In the genomic region with DNA sequence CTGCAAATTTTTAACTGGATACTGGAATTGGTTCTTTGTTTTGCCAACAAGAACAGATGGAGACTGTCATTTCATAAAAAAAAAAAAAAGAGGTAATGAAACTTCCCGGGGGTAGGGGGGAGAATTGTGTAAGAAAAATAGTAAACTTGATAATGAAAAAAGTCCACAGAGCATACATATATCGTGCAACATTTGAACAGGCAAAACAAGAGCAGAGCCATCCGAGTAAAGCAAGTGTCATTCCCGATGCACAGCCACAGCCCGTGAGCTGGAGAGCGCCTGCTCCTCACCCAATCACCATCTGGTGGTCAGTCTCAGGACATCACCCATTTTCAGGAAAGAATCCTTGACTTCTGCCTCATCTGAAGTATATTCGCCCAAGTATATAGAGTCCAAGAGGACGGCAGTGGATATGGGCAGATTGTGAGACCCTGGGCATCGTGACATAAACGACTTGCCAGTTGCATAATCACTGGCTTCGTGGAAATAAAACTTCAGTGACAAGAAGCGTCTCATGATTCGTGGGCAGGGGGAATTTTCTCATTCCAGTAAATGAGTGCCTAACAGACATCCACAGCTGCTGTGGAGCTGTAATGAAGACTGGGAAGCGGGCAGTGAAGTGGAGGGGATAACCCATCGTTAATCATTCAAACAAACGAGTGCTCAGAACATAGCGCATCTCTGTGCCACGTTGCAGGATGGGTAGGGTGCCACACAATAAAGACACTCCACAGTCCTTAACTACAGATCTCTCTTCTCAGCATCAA, we compare ENCODE assay signal across 12 mouse cellular contexts. TPM values are rescaled to one million over a fixed set of nuclear protein-coding genes. Genes with fewer than 3 reads are reported as not detected.
DNase-seq lines count a peak whose midpoint lies in the region; ATAC-seq and TF ChIP-seq lines count a peak whose summit lies in the region.
"Had no signal": no experiment of that assay in that cellular context is flagged by ENCODE, and none has a peak within 500 bp of the region (broad histone marks: within the 10 kb centered on the region; RNA-seq: fewer than 3 reads in every experiment).

No protein-coding gene starts in this region.

- no peaks in the 10 kb centered on the region for H3K36me3 ChIP-seq in heart, embryonic 11.5 days (ENCODE audit: control insufficient read depth, insufficient read depth, low read length)
- no peaks in the 10 kb centered on the region for H3K36me3 ChIP-seq in midbrain, postnatal 0 days (ENCODE audit: insufficient read depth, low read length)
- no peaks in the 10 kb centered on the region for H3K36me3 ChIP-seq in midbrain, embryonic 15.5 days (replicated peaks)
- no peaks in the 10 kb centered on the region for H3K36me3 ChIP-seq in limb, embryonic 12.5 days
- H3K36me3 ChIP-seq in stomach, postnatal 0 days (ENCODE audit: control insufficient read depth, insufficient read depth, low read length) = no peaks in the 10 kb centered on the region
- H3K36me3 ChIP-seq: heart, embryonic 13.5 days had no signal

- H3K27ac ChIP-seq in heart, embryonic 11.5 days (ENCODE audit: low read depth, low read length) = no peak overlapping the region
- no peak overlapping the region for H3K27ac ChIP-seq in midbrain, postnatal 0 days (ENCODE audit: low read depth, low read length)
- H3K27ac ChIP-seq in midbrain, embryonic 15.5 days = no peak overlapping the region
- no peak overlapping the region for H3K27ac ChIP-seq in limb, embryonic 12.5 days
- H3K27ac ChIP-seq in stomach, postnatal 0 days (replicated peaks) = peak overlapping the region; percentile 35; the same call in 1 of the 2 replicates
- H3K27ac ChIP-seq: heart, embryonic 13.5 days had no signal

- DNase-seq in heart, postnatal 10 days = peak; percentile 18 to 22
- DNase-seq in midbrain, postnatal 0 days (ENCODE audit: low spot score) = no peak
- no peak for DNase-seq in stomach, postnatal 0 days (ENCODE audit: low spot score)
- no peak for DNase-seq in urinary bladder, postnatal 10 days (ENCODE audit: low spot score)
- DNase-seq: kidney, adult 8-10 months; retina, postnatal 1 day had no signal

- no peaks in the 10 kb centered on the region for H3K27me3 ChIP-seq in heart, embryonic 11.5 days (ENCODE audit: control insufficient read depth, insufficient read depth, low read length)
- H3K27me3 ChIP-seq in midbrain, postnatal 0 days (ENCODE audit: insufficient read depth, low read length) = no peaks in the 10 kb centered on the region
- no peaks in the 10 kb centered on the region for H3K27me3 ChIP-seq in midbrain, embryonic 15.5 days (replicated peaks)
- H3K27me3 ChIP-seq in limb, embryonic 12.5 days = no peaks in the 10 kb centered on the region
- no peaks in the 10 kb centered on the region for H3K27me3 ChIP-seq in stomach, postnatal 0 days (ENCODE audit: control insufficient read depth, insufficient read depth, low read length)
- H3K27me3 ChIP-seq: heart, embryonic 13.5 days had no signal

- 81% methylated on average over 18 of the region's 18 CpGs for WGBS in heart, embryonic 11.5 days (ENCODE audit: insufficient replicate concordance)
- 88% methylated on average over 18 of the region's 18 CpGs for WGBS in midbrain, postnatal 0 days
- 85% methylated on average over 18 of the region's 18 CpGs for WGBS in midbrain, embryonic 15.5 days
- 75% methylated on average over 18 of the region's 18 CpGs for WGBS in limb, embryonic 12.5 days
- WGBS in stomach, postnatal 0 days = 59% methylated on average over 18 of the region's 18 CpGs

- TF ChIP-seq CTCF in midbrain, postnatal 0 days (IDR thresholded peaks at IDR 0.05) = peak; percentile 14; the same call in 1 of the 2 replicates
- peak; percentile 63 for TF ChIP-seq CTCF in stomach, postnatal 0 days (IDR thresholded peaks at IDR 0.05; ENCODE audit: low read depth)

- H3K4me2 ChIP-seq in heart, embryonic 11.5 days = no peak overlapping the region
- H3K4me2 ChIP-seq in midbrain, postnatal 0 days (ENCODE audit: low read depth, low read length, poor library complexity, severe bottlenecking) = no peak overlapping the region
- H3K4me2 ChIP-seq in midbrain, embryonic 15.5 days = no peak overlapping the region
- H3K4me2 ChIP-seq in limb, embryonic 12.5 days = no peak overlapping the region
- H3K4me2 ChIP-seq in stomach, postnatal 0 days (replicated peaks; ENCODE audit: low read depth) = no peak overlapping the region
- H3K4me2 ChIP-seq: heart, embryonic 13.5 days had no signal

- intact Hi-C loops in heart, postnatal 10 days (cut with DNase I) = no loop called here

- H3K4me3 ChIP-seq in heart, embryonic 11.5 days (ENCODE audit: low read depth, low read length) = no peak overlapping the region
- H3K4me3 ChIP-seq in midbrain, postnatal 0 days (ENCODE audit: low read depth, low read length) = no peak overlapping the region
- no peak overlapping the region for H3K4me3 ChIP-seq in midbrain, embryonic 15.5 days
- H3K4me3 ChIP-seq in limb, embryonic 12.5 days (replicated peaks) = no peak overlapping the region
- no peak overlapping the region for H3K4me3 ChIP-seq in stomach, postnatal 0 days (ENCODE audit: low read depth, low read length)
- H3K4me3 ChIP-seq: heart, embryonic 13.5 days had no signal

- no peak overlapping the region for H3K9ac ChIP-seq in heart, embryonic 11.5 days (ENCODE audit: low read depth, low read length)
- no peak overlapping the region for H3K9ac ChIP-seq in midbrain, postnatal 0 days (replicated peaks; ENCODE audit: low read length, poor library complexity, severe bottlenecking)
- H3K9ac ChIP-seq in midbrain, embryonic 15.5 days = no peak overlapping the region
- H3K9ac ChIP-seq in limb, embryonic 12.5 days (replicated peaks) = 0 out of 2 replicates have a peak overlapping the region, but pooled peaks have one; percentile 27
- no peak overlapping the region for H3K9ac ChIP-seq in stomach, postnatal 0 days (ENCODE audit: low read length)
- H3K9ac ChIP-seq: heart, embryonic 13.5 days had no signal

- H3K9me3 ChIP-seq in heart, embryonic 11.5 days (replicated peaks; ENCODE audit: control insufficient read depth, low read length) = no peaks in the 10 kb centered on the region
- no peaks in the 10 kb centered on the region for H3K9me3 ChIP-seq in midbrain, postnatal 0 days (ENCODE audit: low read length)
- H3K9me3 ChIP-seq in midbrain, embryonic 15.5 days = no peaks in the 10 kb centered on the region
- no peaks in the 10 kb centered on the region for H3K9me3 ChIP-seq in limb, embryonic 12.5 days
- H3K9me3 ChIP-seq in stomach, postnatal 0 days (ENCODE audit: control insufficient read depth, low read length) = no peaks in the 10 kb centered on the region
- H3K9me3 ChIP-seq: heart, embryonic 13.5 days had no signal

- TF ChIP-seq EP300 in stomach, postnatal 0 days (optimal IDR thresholded peaks at IDR 0.05) = no peak

- no peak for ATAC-seq in heart, embryonic 11.5 days (replicated peaks; ENCODE audit: insufficient number of reproducible peaks, low FRiP score, low TSS enrichment)
- no peak for ATAC-seq in midbrain, postnatal 0 days (ENCODE audit: low FRiP score)
- no peak for ATAC-seq in midbrain, embryonic 15.5 days (replicated peaks)
- no peak for ATAC-seq in limb, embryonic 12.5 days (ENCODE audit: insufficient number of reproducible peaks, insufficient read depth, low FRiP score, low TSS enrichment, low read depth)
- peak; percentile 8; the same call in 1 of the 2 replicates for ATAC-seq in stomach, postnatal 0 days (ENCODE audit: low FRiP score, low TSS enrichment)
- ATAC-seq: forebrain, embryonic 14.5 days had no signal

- H3K4me1 ChIP-seq in heart, embryonic 11.5 days (ENCODE audit: control insufficient read depth, insufficient read depth, low read length) = no peaks in the 10 kb centered on the region
- no peaks in the 10 kb centered on the region for H3K4me1 ChIP-seq in midbrain, postnatal 0 days (ENCODE audit: insufficient read depth, low read length)
- H3K4me1 ChIP-seq in midbrain, embryonic 15.5 days = no peaks in the 10 kb centered on the region
- peaks cover 4% of the 10 kb centered on the region; the same call in 1 of the 2 replicates for H3K4me1 ChIP-seq in limb, embryonic 12.5 days (replicated peaks)
- H3K4me1 ChIP-seq in stomach, postnatal 0 days (replicated peaks; ENCODE audit: control insufficient read depth, insufficient read depth) = no peaks in the 10 kb centered on the region
- H3K4me1 ChIP-seq: heart, embryonic 13.5 days had no signal

RNA-seq across cellular contexts. Expression of gene Olfr267, which starts 50.5 kb away (rescaled TPM):
- total RNA-seq in heart, postnatal 10 days (2021) = under 1 TPM in 1 of 2 experiments, not detected in 1; 0.36 TPM
- polyA plus RNA-seq in heart, embryonic 11.5 days (2014; fragmentation: Nextera tagmentation; extraction: Ambion mirVana) = 0.11 TPM in 1 of 2 replicates, not detected in the other
- total RNA-seq in midbrain, postnatal 0 days (2014; rRNA removed) = 0.99 TPM in 1 of 2 replicates, not detected in the other
- not detected in 2 replicates for polyA plus RNA-seq in midbrain, postnatal 0 days (2015; fragmentation: Nextera tagmentation; extraction: Ambion mirVana)
- polyA plus RNA-seq in midbrain, embryonic 15.5 days (2015; fragmentation: Nextera tagmentation; extraction: Ambion mirVana) = 0.09 TPM in 1 of 2 replicates, not detected in the other
- 0.15 TPM in 1 of 2 replicates, not detected in the other for polyA plus RNA-seq in limb, embryonic 12.5 days (2016; fragmentation: Nextera tagmentation; extraction: Ambion mirVana)
- polyA plus RNA-seq in stomach, postnatal 0 days (2015; fragmentation: Nextera tagmentation; extraction: Ambion mirVana) = 0.06 TPM in 1 of 2 replicates, not detected in the other
- polyA plus RNA-seq: heart, embryonic 13.5 days; liver, embryonic 16.5 days had no signal

Comparison
In these comparisons a context has a peak if more than half of its experiments do, and no peak if none do; other contexts are left out.
1. DNase-seq: peak in heart, postnatal 10 days (2 of 2); none in midbrain, postnatal 0 days (single experiment), stomach, postnatal 0 days (single experiment) and urinary bladder, postnatal 10 days (single experiment).